ENCODE assay signal across 8 mouse cellular contexts in the genomic region with DNA sequence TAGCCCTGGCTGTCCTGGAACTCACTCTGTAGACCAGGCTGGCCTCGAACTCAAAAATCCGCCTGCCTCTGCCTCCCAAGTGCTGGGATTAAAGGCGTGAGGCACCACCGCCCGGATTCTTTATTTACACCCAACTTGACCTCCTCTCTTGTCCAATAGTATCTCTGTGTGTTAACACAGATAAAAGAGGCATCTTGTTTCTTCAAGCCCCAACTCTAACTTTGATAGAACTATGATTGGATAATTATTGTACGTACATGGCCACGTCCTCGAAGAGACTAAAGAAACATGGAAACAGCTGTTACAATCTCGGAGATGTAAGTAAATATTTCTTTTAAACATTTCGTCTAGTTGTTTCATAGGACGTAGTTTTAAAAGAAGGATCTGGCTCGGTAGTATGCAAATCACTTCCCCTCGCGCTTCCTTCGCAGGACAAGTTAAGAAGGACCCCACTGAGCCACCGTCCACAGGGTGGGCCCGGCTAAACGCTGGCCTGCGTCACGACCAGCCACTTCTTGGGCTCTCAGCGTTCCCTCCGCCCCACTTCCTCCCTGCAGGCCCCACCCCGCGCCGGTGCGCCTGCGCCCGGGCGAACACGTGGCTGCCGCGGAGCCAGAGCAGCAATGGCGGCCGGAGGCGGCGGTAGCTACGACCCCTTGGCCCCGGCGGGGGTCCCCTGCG. TPM values are rescaled to one million over a fixed set of nuclear protein-coding genes. Genes with fewer than 3 reads are reported as not detected.
DNase-seq lines count a peak whose midpoint lies in the region; ATAC-seq and TF ChIP-seq lines count a peak whose summit lies in the region.

A gene (plus strand): TSS at position 258 of the 681 bp plus-strand sequence.

- H3K27me3 ChIP-seq in hindbrain, embryonic 10.5 days (ENCODE audit: insufficient read depth, poor library complexity, severe bottlenecking): no peaks in the 10 kb centered on the region
- no peaks in the 10 kb centered on the region for H3K27me3 ChIP-seq in lung, postnatal 0 days (replicated peaks; ENCODE audit: insufficient read depth, low read length)

- H3K27ac ChIP-seq in hindbrain, embryonic 10.5 days: peak within 1 kb of the TSS; percentile 94
- H3K27ac ChIP-seq in lung, postnatal 0 days (ENCODE audit: low read length): peak within 1 kb of the TSS; percentile 78

- DNase-seq in MEL-GATA-1-ER (ENCODE audit: extremely low read depth, low read depth): peak; percentile 98
- DNase-seq in cerebellum, adult 8-10 months: peak; percentile 94
- peak; percentile 96 for DNase-seq in forelimb bud, embryonic 11.5 days (ENCODE audit: low read depth, low spot score)
- peak; percentile 97 for DNase-seq in hindbrain, embryonic 10.5 days (ENCODE audit: low spot score)
- DNase-seq in layer of hippocampus, adult 9-11 months: peak; percentile 97
- peak; percentile 99 for DNase-seq in lung, postnatal 0 days (ENCODE audit: low spot score)
- DNase-seq in ovary, postnatal 14 days (ENCODE audit: low spot score): peak; percentile 91
- DNase-seq in thymus, postnatal 14 days: peak; percentile 96

- peak within 1 kb of the TSS; percentile 85 for H3K9ac ChIP-seq in lung, postnatal 0 days (replicated peaks; ENCODE audit: low read depth)

- H3K4me3 ChIP-seq in hindbrain, embryonic 10.5 days: peak within 1 kb of the TSS; percentile 99
- peak within 1 kb of the TSS; percentile 99 for H3K4me3 ChIP-seq in lung, postnatal 0 days (ENCODE audit: low read depth, low read length)

- TF ChIP-seq EP300 in lung, postnatal 0 days (IDR thresholded peaks at IDR 0.05): peak; percentile 77

- ATAC-seq in lung, postnatal 0 days: peak; percentile 100

- WGBS in hindbrain, embryonic 10.5 days: 7% methylated on average over 40 of the region's 40 CpGs
- 4% methylated on average over 40 of the region's 40 CpGs for WGBS in lung, postnatal 0 days

- peak within 1 kb of the TSS; percentile 92 for H3K4me2 ChIP-seq in lung, postnatal 0 days (replicated peaks; ENCODE audit: low read depth, low read length)

- H3K36me3 ChIP-seq in hindbrain, embryonic 10.5 days: peaks cover 25% of the 10 kb centered on the region
- H3K36me3 ChIP-seq in lung, postnatal 0 days (ENCODE audit: insufficient read depth, low read length): no peaks in the 10 kb centered on the region

- peaks cover 18% of the 10 kb centered on the region for H3K4me1 ChIP-seq in hindbrain, embryonic 10.5 days (replicated peaks)
- H3K4me1 ChIP-seq in lung, postnatal 0 days (ENCODE audit: insufficient read depth, low read depth, low read length): peaks cover 12% of the 10 kb centered on the region; the same call in 1 of the 2 replicates

- H3K9me3 ChIP-seq in hindbrain, embryonic 10.5 days: no peaks in the 10 kb centered on the region
- no peaks in the 10 kb centered on the region for H3K9me3 ChIP-seq in lung, postnatal 0 days (ENCODE audit: low read length)

- TF ChIP-seq CTCF in lung, postnatal 0 days (IDR thresholded peaks at IDR 0.05): no peak

RNA-seq across cellular contexts. Expression of the gene that starts here (rescaled TPM):
- 59.9 and 94.3 TPM in 2 replicates for polyA plus RNA-seq in hindbrain, embryonic 10.5 days (2016; fragmentation: Nextera tagmentation; extraction: Ambion mirVana)
- 20.6 and 22.3 TPM in 2 replicates for polyA plus RNA-seq in lung, postnatal 0 days (2015; fragmentation: Nextera tagmentation; extraction: Ambion mirVana)

Comparison
In these comparisons a context has a peak if more than half of its experiments do, and no peak if none do; other contexts are left out.
1. Peak in every context shown above with its lines: DNase-seq, ATAC-seq, H3K4me3 ChIP-seq and H3K27ac ChIP-seq.